Mouse (Mus musculus): Measurements from ENCODE around the gene Ccm2.

Gene Ccm2

GRCm38 (mm10) chr11:6604604-6604936 is 57.9 kb downstream of the Ccm2 start:
- DNase-seq (ENCODE audit: low spot score) = no peak

- DNase-seq (ENCODE audit: low spot score) = peak; percentile 50
These were observed 58.4 kb downstream of the Ccm2 start for GRCm38 (mm10) chr11:6605021-6605481.

GRCm38 (mm10) chr11:6605491-6606399 is 59.1 kb downstream of the Ccm2 start, which contains the start of gene Nacad:
Gene Nacad (minus strand): TSS chr11:6606053.
- peak; percentile 83 for DNase-seq (ENCODE audit: low spot score)

- no peak for DNase-seq (ENCODE audit: low spot score)
These were observed 68.8 kb downstream of the Ccm2 start for GRCm38 (mm10) chr11:6615250-6616205.

- no peak for DNase-seq (ENCODE audit: low spot score)
These were observed 77.0 kb downstream of the Ccm2 start for GRCm38 (mm10) chr11:6623704-6624103.

- DNase-seq (ENCODE audit: low spot score) = no peak
These were observed 78.1 kb downstream of the Ccm2 start for GRCm38 (mm10) chr11:6624619-6625382.

- peak; percentile 94 for DNase-seq (ENCODE audit: low spot score)
These were observed 79.0 kb downstream of the Ccm2 start, which contains the start of gene Tbrg4 for GRCm38 (mm10) chr11:6625478-6626387. Gene Tbrg4 (minus strand): TSS chr11:6626067.

GRCm38 (mm10) chr11:6626388-6626772 is 79.7 kb downstream of the Ccm2 start:
- DNase-seq (ENCODE audit: low spot score) = no peak

- DNase-seq (ENCODE audit: low spot score) = no peak
These were observed 81.0 kb downstream of the Ccm2 start for GRCm38 (mm10) chr11:6627731-6628130.

- peak; percentile 49 for DNase-seq (ENCODE audit: low spot score)
These were observed 81.9 kb downstream of the Ccm2 start for GRCm38 (mm10) chr11:6628568-6628967.

- DNase-seq (ENCODE audit: low spot score) = no peak
These were observed 83.0 kb downstream of the Ccm2 start for GRCm38 (mm10) chr11:6629655-6630054.

GRCm38 (mm10) chr11:6636150-6636549 is 89.5 kb downstream of the Ccm2 start:
- DNase-seq (ENCODE audit: low spot score) = no peak

GRCm38 (mm10) chr11:6638537-6638936 is 91.8 kb downstream of the Ccm2 start, which contains the start of gene Wap:
Gene Wap (minus strand): TSS chr11:6638637.
- no peak for DNase-seq (ENCODE audit: low spot score)

GRCm38 (mm10) chr11:6639072-6639471 is 92.4 kb downstream of the Ccm2 start:
- no peak for DNase-seq (ENCODE audit: low spot score)

GRCm38 (mm10) chr11:6644566-6644965 is 97.9 kb downstream of the Ccm2 start:
- DNase-seq (ENCODE audit: low spot score) = no peak
